Mouse (Mus musculus) megakaryocyte, embryonic 14.5 days (primary cell): ENCODE results near the gene Pald1.

ENCODE experiments used
- FLI1 ChIP-seq: IDR thresholded peaks from 2 replicates; pipeline ENCODE4 v1.6.1; 2012; ENCODE audit warnings: low read length, inconsistent platforms, mixed read lengths
- GATA1 ChIP-seq: IDR thresholded peaks from 3 replicates; pipeline ENCODE4 v1.6.1; 2012; ENCODE audit warnings: mixed read lengths, low read length, inconsistent platforms, borderline replicate concordance

DNA sequence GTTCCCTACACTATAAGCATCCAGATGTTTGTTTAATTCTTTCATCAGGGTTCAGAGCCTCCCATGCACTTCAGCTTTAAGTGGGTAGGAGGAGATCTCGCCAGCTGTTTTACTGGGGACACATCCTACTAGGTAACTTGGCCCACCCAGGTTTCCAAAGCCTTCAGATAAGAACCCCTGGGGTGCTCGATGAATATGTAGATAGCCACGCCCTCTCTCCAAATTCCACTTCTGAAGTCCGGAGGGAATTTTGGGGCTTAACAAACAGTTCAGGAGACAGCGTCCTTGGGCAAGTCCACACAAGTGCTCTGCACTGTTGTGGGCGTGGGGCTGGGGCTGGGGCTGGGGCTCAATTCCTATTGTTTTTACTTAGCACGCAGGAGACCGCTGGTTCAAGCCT is 32.6 kb upstream of the Pald1 start:
- TF ChIP-seq GATA1 (no peak), FLI1 (no peak)
